Mouse (Mus musculus): ENCODE results near the gene Gm21987. TPM values are rescaled to one million over a fixed set of nuclear protein-coding genes. Genes with fewer than 3 reads are reported as not detected.
A peak's percentile ranks its signal among the peaks of the same experiment; 100 is the strongest.

The Gm21987 gene
- total and polyA plus RNA-seq, 3 experiments: 0.42 TPM; not detected in 2

- no peak for TF ChIP-seq TBP (conservative IDR thresholded peaks at IDR 0.05; ENCODE audit: low read depth, low read length)
- TF ChIP-seq IRF4 (IDR thresholded peaks at IDR 0.05; ENCODE audit: low read depth, low read length): no peak; the same call in none of the 2 replicates
- TF ChIP-seq ZKSCAN1 (IDR thresholded peaks at IDR 0.05; ENCODE audit: borderline replicate concordance, low read depth, low read length): no peak
- no peak; the same call in 1 of the 2 replicates for TF ChIP-seq SMC3 (IDR thresholded peaks at IDR 0.05; ENCODE audit: low read depth, low read length)
- peak; percentile 43; the same call in 1 of the 2 replicates for TF ChIP-seq EP300 (IDR thresholded peaks at IDR 0.05; ENCODE audit: low read length)
- TF ChIP-seq MAFK (IDR thresholded peaks at IDR 0.05; ENCODE audit: insufficient replicate concordance, low read length): no peak
- TF ChIP-seq MYC (IDR thresholded peaks at IDR 0.05; ENCODE audit: low read depth, low read length): no peak
- TF ChIP-seq JUN (IDR thresholded peaks at IDR 0.05; ENCODE audit: insufficient read depth, low read depth, low read length): no peak
- no peak for TF ChIP-seq ELF1 (IDR thresholded peaks at IDR 0.05; ENCODE audit: low read depth, low read length)
These were observed 41.9 kb downstream of the Gm21987 start (continued) for GRCm38 (mm10) chr16:38388757-38389156.

GRCm38 (mm10) chr16:38389284-38389893 is 42.5 kb downstream of the Gm21987 start:
- peak overlapping the region; percentile 25 for H3K9ac ChIP-seq (ENCODE audit: insufficient read depth, low read depth)
- no peak for DNase-seq (ENCODE audit: extremely low read depth)
- no peaks in the 10 kb centered on the region for H3K36me3 ChIP-seq (replicated peaks in 1 of 2; ENCODE audit: control insufficient read depth in 1 of 2, insufficient read depth in 1 of 2, low read length in 1 of 2)
- dilution Hi-C loops (cut with MboI; ENCODE audit: extremely low pct_ligation_motif_present, extremely low pct_unique_long_range_greater_than_20kb, low sequenced_read_pairs) (no loop called here), in situ Hi-C loops (cut with MboI; ENCODE audit: low pct_ligation_motif_present, low pct_unique_long_range_greater_than_20kb, low sequenced_read_pairs) (no loop called here)
- peaks cover 43 to 70% of the 10 kb centered on the region in 2 experiments for H3K4me1 ChIP-seq (ENCODE audit: control insufficient read depth in 1 of 2, insufficient read depth in 2 of 2)
- H3K9me3 ChIP-seq (replicated peaks; ENCODE audit: low read length): no peaks in the 10 kb centered on the region
- no peak overlapping the region for H3K4me3 ChIP-seq (replicated peaks in 1 of 3; ENCODE audit: low read depth in 2 of 3, low read length in 2 of 3, poor library complexity in 1 of 3)
- TF ChIP-seq POLR2A (IDR thresholded peaks at IDR 0.05; ENCODE audit: low read depth, low read length): no peak
- TF ChIP-seq JUND (conservative IDR thresholded peaks at IDR 0.05; ENCODE audit: low read depth, low read length): peak; percentile 88
- no peak for TF ChIP-seq TBP (conservative IDR thresholded peaks at IDR 0.05; ENCODE audit: low read depth, low read length)
- TF ChIP-seq JUN (IDR thresholded peaks at IDR 0.05; ENCODE audit: insufficient read depth, low read depth, low read length): peak; percentile 92
- TF ChIP-seq NRF1 (IDR thresholded peaks at IDR 0.05; ENCODE audit: low read depth, low read length): 0 out of 2 replicates have a peak, but pooled peaks have one; percentile 5
- TF ChIP-seq CHD1 (IDR thresholded peaks at IDR 0.05; ENCODE audit: low read depth, low read length): peak; percentile 77; the same call in 1 of the 2 replicates
- peak; percentile 67; the same call in 1 of the 2 replicates for TF ChIP-seq MAFK (IDR thresholded peaks at IDR 0.05; ENCODE audit: insufficient replicate concordance, low read length)
- TF ChIP-seq MAZ (IDR thresholded peaks at IDR 0.05; ENCODE audit: low read depth, low read length): peak; percentile 80
- no peak for TF ChIP-seq ELF1 (IDR thresholded peaks at IDR 0.05; ENCODE audit: low read depth, low read length)
- peak; percentile 74 for TF ChIP-seq TCF12 (IDR thresholded peaks at IDR 0.05; ENCODE audit: low read depth, low read length)
- TF ChIP-seq MEF2A (IDR thresholded peaks at IDR 0.05; ENCODE audit: borderline replicate concordance, low read depth, low read length): peak; percentile 95
- TF ChIP-seq KAT2A (IDR thresholded peaks at IDR 0.05; ENCODE audit: insufficient replicate concordance, low read length): no peak
- peak; percentile 49; the same call in 1 of the 2 replicates for TF ChIP-seq SIN3A (IDR thresholded peaks at IDR 0.05; ENCODE audit: low read length)
- TF ChIP-seq IRF4 (IDR thresholded peaks at IDR 0.05; ENCODE audit: low read depth, low read length): peak; percentile 94
- peak; percentile 75; the same call in 1 of the 2 replicates for TF ChIP-seq EP300 (IDR thresholded peaks at IDR 0.05; ENCODE audit: low read length)
- no peak for TF ChIP-seq USF2 (conservative IDR thresholded peaks at IDR 0.05; ENCODE audit: low read depth, low read length)
- no peak; the same call in 1 of the 2 replicates for TF ChIP-seq MYC (IDR thresholded peaks at IDR 0.05; ENCODE audit: low read depth, low read length)
- peak; percentile 61 for TF ChIP-seq BHLHE40 (IDR thresholded peaks at IDR 0.05; ENCODE audit: low read depth, low read length)
- no peak; the same call in 1 of the 2 replicates for TF ChIP-seq CHD2 (IDR thresholded peaks at IDR 0.05; ENCODE audit: low read length)
- peak; percentile 93 for TF ChIP-seq ETS1 (conservative IDR thresholded peaks at IDR 0.05; ENCODE audit: low read depth, low read length)
- TF ChIP-seq ZKSCAN1 (IDR thresholded peaks at IDR 0.05; ENCODE audit: borderline replicate concordance, low read depth, low read length): no peak
- H3K79me2 ChIP-seq (replicated peaks; ENCODE audit: control insufficient read depth, extremely low read depth, insufficient read depth, poor library complexity, severe bottlenecking): 0 out of 2 replicates have a peak, but pooled peaks cover 2% of the 10 kb centered on the region
- peak overlapping the region; percentile 9; the same call in 1 of the 2 replicates for H3K4me2 ChIP-seq (ENCODE audit: insufficient read depth, low read depth, poor library complexity, severe bottlenecking)
- H3K27me3 ChIP-seq (replicated peaks): no peaks in the 10 kb centered on the region
- peak overlapping the region; percentile 93 for H3K27ac ChIP-seq (ENCODE audit: insufficient read depth, low read depth)

Measured in CH12.LX (cell line).